Mouse (Mus musculus) kidney, postnatal 0 days (tissue): ENCODE data around the gene Olfr263. TPM values are rescaled to one million over a fixed set of nuclear protein-coding genes. Genes with fewer than 3 reads are reported as not detected.

Experiments
- ATAC-seq: fragments of 200-750 bp; cut with Nextera tagmentation; replicated peaks from 2 replicates; pipeline ENCODE4 v1.8.0; 2017; ENCODE audit warnings: low read depth, moderate number of reproducible peaks, moderate TSS enrichment, moderate library complexity; ENCODE audit not compliant: low FRiP score
- DNase-seq: peaks from one replicate; pipeline ENCODE4 v3.0.0-alpha.2; 2016; ENCODE audit warnings: low spot score
- H3K27ac ChIP-seq: fragments of 300-500 bp; sonication (generic); 2 replicates; pipeline ENCODE4 v1.5.1; 2014; ENCODE audit warnings: mild to moderate bottlenecking
- H3K27me3 ChIP-seq: fragments of 300-500 bp; sonication (generic); 2 replicates; pipeline ENCODE4 v1.6.1; 2014; ENCODE audit warnings: low read length, mixed read lengths; ENCODE audit not compliant: insufficient read depth
- H3K36me3 ChIP-seq: fragments of 300-500 bp; sonication (generic); 2 replicates; pipeline ENCODE4 v1.6.1; 2014; ENCODE audit warnings: low read length, mixed read lengths; ENCODE audit not compliant: insufficient read depth
- H3K4me1 ChIP-seq: fragments of 300-500 bp; sonication (generic); replicated peaks from 2 replicates; pipeline ENCODE4 v1.6.1; 2014; ENCODE audit warnings: antibody characterized with exemption, low read length, mixed read lengths; ENCODE audit not compliant: insufficient read depth
- H3K4me2 ChIP-seq: fragments of 300-500 bp; sonication (generic); 2 replicates; pipeline ENCODE4 v1.6.1; 2014; ENCODE audit warnings: mild to moderate bottlenecking, low read length, moderate library complexity, mixed read lengths
- H3K4me3 ChIP-seq: fragments of 300-500 bp; sonication (generic); replicated peaks from 2 replicates; pipeline ENCODE4 v1.5.1; 2014; ENCODE audit warnings: low read depth, low read length
- H3K9ac ChIP-seq: fragments of 300-500 bp; sonication (generic); 2 replicates; pipeline ENCODE4 v1.6.1; 2014; ENCODE audit warnings: low read depth, low read length
- H3K9me3 ChIP-seq: fragments of 300-500 bp; sonication (generic); replicated peaks from 2 replicates; pipeline ENCODE4 v1.6.1; 2016; ENCODE audit warnings: low read length, inconsistent platforms, mixed read lengths
- CTCF ChIP-seq: IDR thresholded peaks from 2 replicates; pipeline ENCODE4 v1.5.1; 2016; ENCODE audit warnings: antibody characterized with exemption, low read depth, mild to moderate bottlenecking, moderate library complexity
- WGBS: fragments of 180-500 bp; shearing (Covaris S2); extraction: QIAGEN DNeasy Blood & Tissue Kit; methylation state at CpG from one replicate; pipeline ENCODE4 v1.1.7; 2014; 5-methylcytosine and 5-hydroxymethylcytosine counted together
- polyA plus RNA-seq: library from polyadenylated mRNA; unstranded; fragments of >200 nt; fragmentation: Nextera tagmentation; extraction: Ambion mirVana; gene quantifications from 2 replicates; pipeline ENCODE4 v1.2.1, GENCODE M21; 2015

Gene Olfr263
- polyA plus RNA-seq, 1 experiment from 2014 or later = not detected

- 0% methylated on average over 15 of the region's 15 CpGs for WGBS
- no peaks in the 10 kb centered on the region for H3K9me3 ChIP-seq
These were observed 49.9 kb downstream of the Olfr263 start, which contains the start of gene Trim27 for GRCm38 (mm10) chr13:21179367-21179723. Trim27 (plus strand) TSS chr13:21179445.

GRCm38 (mm10) chr13:21179724-21180550 lies 50.5 kb downstream of the Olfr263 start:
- ATAC-seq = peak; percentile 92
- Histone ChIP-seq H3K27ac (peak overlapping the region; percentile 95), H3K27me3 (no peaks in the 10 kb centered on the region), H3K9ac (peak overlapping the region; percentile 89), H3K4me2 (peak overlapping the region; percentile 59), H3K36me3 (peaks cover 19% of the 10 kb centered on the region), H3K4me1 (peaks cover 9% of the 10 kb centered on the region), H3K4me3 (peak overlapping the region; percentile 98), H3K9me3 (no peaks in the 10 kb centered on the region)
- under 1% methylated on average over 78 of the region's 80 CpGs for WGBS
- peak; percentile 97 for DNase-seq
- TF ChIP-seq CTCF = no peak

More at GRCm38 (mm10) chr13:21179367-21179723, 49.9 kb downstream of the Olfr263 start, which contains the start of gene Trim27:
- peak within 1 kb of the TSS; percentile 98 for H3K4me3 ChIP-seq
- H3K36me3 ChIP-seq = peaks cover 19% of the 10 kb centered on the region
- no peak for DNase-seq
- H3K27me3 ChIP-seq = no peaks in the 10 kb centered on the region
- peaks cover 9% of the 10 kb centered on the region for H3K4me1 ChIP-seq
- TF ChIP-seq CTCF = no peak
- H3K4me2 ChIP-seq = peak within 1 kb of the TSS; percentile 59
- H3K9ac ChIP-seq = peak within 1 kb of the TSS; percentile 89
- H3K27ac ChIP-seq = peak within 1 kb of the TSS; percentile 95
- peak; percentile 11 for ATAC-seq

GRCm38 (mm10) chr13:21180551-21181530 lies 51.4 kb downstream of the Olfr263 start:
- H3K27me3 ChIP-seq = no peaks in the 10 kb centered on the region
- peaks cover 9% of the 10 kb centered on the region for H3K4me1 ChIP-seq
- H3K27ac ChIP-seq = peak overlapping the region; percentile 95
- H3K4me2 ChIP-seq = peak overlapping the region; percentile 59
- H3K4me3 ChIP-seq = peak overlapping the region; percentile 98
- peak; percentile 44 for ATAC-seq
- peaks cover 28% of the 10 kb centered on the region for H3K36me3 ChIP-seq
- peak; percentile 61 for DNase-seq
- WGBS = under 1% methylated on average over 71 of the region's 71 CpGs
- no peaks in the 10 kb centered on the region for H3K9me3 ChIP-seq
- peak overlapping the region; percentile 89 for H3K9ac ChIP-seq
- TF ChIP-seq CTCF = no peak

- no peak for TF ChIP-seq CTCF
- H3K9ac ChIP-seq = peak overlapping the region; percentile 42; the same call in 1 of the 2 replicates
- H3K4me2 ChIP-seq = peak overlapping the region; percentile 59
- peaks cover 32% of the 10 kb centered on the region for H3K36me3 ChIP-seq
- peak overlapping the region; percentile 98 for H3K4me3 ChIP-seq
- H3K9me3 ChIP-seq = no peaks in the 10 kb centered on the region
- H3K27me3 ChIP-seq = no peaks in the 10 kb centered on the region
- DNase-seq = no peak
- no peak for ATAC-seq
- peaks cover 9% of the 10 kb centered on the region for H3K4me1 ChIP-seq
- WGBS = 70% methylated on average over 7 of the region's 7 CpGs
- no peak overlapping the region for H3K27ac ChIP-seq
These were observed 52.6 kb downstream of the Olfr263 start for GRCm38 (mm10) chr13:21181996-21182395.

- H3K27ac ChIP-seq = no peak overlapping the region
- TF ChIP-seq CTCF = no peak
- H3K4me3 ChIP-seq = no peak overlapping the region
- H3K4me2 ChIP-seq = no peak overlapping the region
- no peaks in the 10 kb centered on the region for H3K9me3 ChIP-seq
- no peaks in the 10 kb centered on the region for H3K27me3 ChIP-seq
- DNase-seq = no peak
- H3K4me1 ChIP-seq = peaks cover 9% of the 10 kb centered on the region
- WGBS = 80% methylated on average over 6 of the region's 6 CpGs
- no peak for ATAC-seq
- peaks cover 42% of the 10 kb centered on the region for H3K36me3 ChIP-seq
- no peak overlapping the region for H3K9ac ChIP-seq
These were observed 53.6 kb downstream of the Olfr263 start for GRCm38 (mm10) chr13:21183066-21183465.

- H3K36me3 ChIP-seq = peaks cover 47% of the 10 kb centered on the region
These were observed 54.2 kb downstream of the Olfr263 start for GRCm38 (mm10) chr13:21183661-21184060.

More at GRCm38 (mm10) chr13:21183661-21184060, 54.2 kb downstream of the Olfr263 start:
- ATAC-seq (no peak), DNase-seq (no peak)
- Histone ChIP-seq H3K4me2 (no peak overlapping the region), H3K9ac (no peak overlapping the region), H3K4me1 (peaks cover 9% of the 10 kb centered on the region), H3K27ac (no peak overlapping the region), H3K27me3 (no peaks in the 10 kb centered on the region), H3K9me3 (no peaks in the 10 kb centered on the region), H3K4me3 (no peak overlapping the region)
- no peak for TF ChIP-seq CTCF
- 82% methylated on average over 7 of the region's 7 CpGs for WGBS
